Mouse (Mus musculus): ENCODE data around the gene Stk32b. TPM values are rescaled to one million over a fixed set of nuclear protein-coding genes. Genes with fewer than 3 reads are reported as not detected.

Stk32b gene
- polyA plus RNA-seq, 1 experiment from 2014 or later, result 4.5 TPM

DNA sequence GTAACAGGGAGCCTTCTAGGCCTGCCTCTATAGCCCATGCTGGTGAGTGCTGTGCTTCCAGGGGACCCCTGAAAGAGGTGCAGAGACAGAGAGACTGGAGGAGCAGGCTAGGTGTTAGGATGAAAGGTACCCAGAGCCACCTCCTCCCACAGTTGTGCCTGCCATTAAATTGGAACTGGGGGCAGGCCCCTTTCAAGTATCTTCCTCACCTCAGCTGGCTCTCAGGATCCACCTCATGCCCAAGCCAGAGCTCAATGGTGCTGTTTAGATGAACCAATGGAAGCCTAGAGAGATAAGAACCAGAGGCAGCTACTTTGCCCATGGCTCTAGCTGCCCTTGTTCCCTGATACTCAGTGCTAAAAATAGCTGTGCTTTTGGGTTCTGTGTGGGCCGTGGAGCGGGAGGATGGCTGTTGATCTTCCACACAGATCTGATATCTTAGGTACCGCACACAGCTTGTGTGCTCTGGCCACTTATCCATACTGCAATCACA is 221.9 kb downstream of the Stk32b start:
- no peak for ATAC-seq (ENCODE audit: insufficient number of reproducible peaks, low FRiP score, low TSS enrichment, low read depth)
- Histone ChIP-seq H3K4me3 (no peak overlapping the region), H3K36me3 (no peaks in the 10 kb centered on the region), H3K4me2 (no peak overlapping the region), H3K4me1 (no peaks in the 10 kb centered on the region), H3K27me3 (no peaks in the 10 kb centered on the region), H3K27ac (no peak overlapping the region), H3K9ac (no peak overlapping the region), H3K9me3 (no peaks in the 10 kb centered on the region)
- 97% methylated on average over 3 of the region's 3 CpGs for WGBS

- Histone ChIP-seq H3K4me1 (no peaks in the 10 kb centered on the region), H3K4me2 (no peak overlapping the region), H3K9ac (no peak overlapping the region), H3K36me3 (0 out of 2 replicates have a peak, but pooled peaks cover 6% of the 10 kb centered on the region), H3K27me3 (no peaks in the 10 kb centered on the region), H3K27ac (no peak overlapping the region), H3K9me3 (no peaks in the 10 kb centered on the region), H3K4me3 (no peak overlapping the region)
- ATAC-seq (ENCODE audit: insufficient number of reproducible peaks, low FRiP score, low TSS enrichment, low read depth), result no peak
- 63% methylated on average over 3 of the region's 3 CpGs for WGBS
Observed at GRCm38 (mm10) chr5:37472025-37472608, 244.9 kb downstream of the Stk32b start.

GRCm38 (mm10) chr5:37471584-37471983 is 245.4 kb downstream of the Stk32b start:
- Histone ChIP-seq H3K4me3 (no peak overlapping the region), H3K36me3 (0 out of 2 replicates have a peak, but pooled peaks cover 6% of the 10 kb centered on the region), H3K27ac (no peak overlapping the region), H3K4me1 (no peaks in the 10 kb centered on the region), H3K9ac (no peak overlapping the region), H3K9me3 (no peaks in the 10 kb centered on the region), H3K27me3 (no peaks in the 10 kb centered on the region), H3K4me2 (no peak overlapping the region)
- WGBS, result 72% methylated on average over 4 of the region's 4 CpGs
- ATAC-seq (ENCODE audit: insufficient number of reproducible peaks, low FRiP score, low TSS enrichment, low read depth), result no peak

DNA sequence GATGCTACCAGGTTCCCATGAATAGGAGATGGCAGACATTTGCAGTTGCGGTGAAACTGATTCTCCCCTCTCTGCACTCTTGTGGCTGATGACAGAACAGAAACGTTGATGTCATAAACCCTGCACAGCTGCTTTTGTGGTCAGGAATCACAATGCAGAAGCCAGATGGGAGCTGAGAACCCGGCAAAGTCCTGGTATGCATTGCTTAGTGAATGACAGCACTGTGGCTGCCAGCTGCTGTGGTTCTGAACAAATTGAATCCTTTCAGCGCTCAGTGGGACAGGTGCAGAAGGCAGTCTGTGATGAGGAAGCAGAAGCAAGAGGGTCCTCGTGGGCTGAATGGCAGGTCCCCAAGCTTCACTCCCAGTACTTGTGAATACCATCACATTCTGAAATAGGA is 247.9 kb downstream of the Stk32b start:
- Histone ChIP-seq H3K9me3 (no peaks in the 10 kb centered on the region), H3K9ac (no peak overlapping the region), H3K27me3 (no peaks in the 10 kb centered on the region), H3K4me1 (no peaks in the 10 kb centered on the region), H3K36me3 (0 out of 2 replicates have a peak, but pooled peaks cover 6% of the 10 kb centered on the region), H3K27ac (no peak overlapping the region), H3K4me3 (no peak overlapping the region), H3K4me2 (no peak overlapping the region)
- 54% methylated on average over 5 of the region's 5 CpGs for WGBS
- no peak for ATAC-seq (ENCODE audit: insufficient number of reproducible peaks, low FRiP score, low TSS enrichment, low read depth)

DNA sequence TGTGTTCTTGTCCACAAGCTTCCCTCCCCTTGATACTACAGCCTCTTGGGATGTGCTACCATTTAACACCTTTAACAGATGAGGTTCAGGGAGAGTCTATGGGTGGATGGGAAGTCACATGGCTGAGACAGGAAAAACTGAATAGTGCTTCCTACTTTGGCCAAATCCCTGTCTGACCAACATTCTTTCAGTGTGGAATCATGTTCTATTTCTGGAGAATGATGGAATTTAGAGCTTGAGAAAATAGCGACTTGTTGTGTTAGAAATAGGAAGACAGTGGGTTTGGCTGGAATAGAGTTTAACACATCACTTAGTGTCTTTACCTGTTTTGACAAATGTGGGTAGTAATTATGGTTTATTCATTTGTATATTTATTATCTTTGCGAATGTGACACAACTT is 249.3 kb downstream of the Stk32b start:
- Histone ChIP-seq H3K9ac (no peak overlapping the region), H3K9me3 (no peaks in the 10 kb centered on the region), H3K36me3 (0 out of 2 replicates have a peak, but pooled peaks cover 6% of the 10 kb centered on the region), H3K4me2 (no peak overlapping the region), H3K4me3 (no peak overlapping the region), H3K27me3 (no peaks in the 10 kb centered on the region), H3K4me1 (no peaks in the 10 kb centered on the region), H3K27ac (no peak overlapping the region)
- no peak for ATAC-seq (ENCODE audit: insufficient number of reproducible peaks, low FRiP score, low TSS enrichment, low read depth)
- WGBS, result 80% methylated on average over 2 of the region's 2 CpGs

GRCm38 (mm10) chr5:37465461-37465860 is 251.5 kb downstream of the Stk32b start:
- WGBS, result 84% methylated on average over 10 of the region's 10 CpGs
- H3K4me3 ChIP-seq, result no peak overlapping the region
- ATAC-seq (ENCODE audit: insufficient number of reproducible peaks, low FRiP score, low TSS enrichment, low read depth), result no peak

GRCm38 (mm10) chr5:37458236-37458635 is 258.7 kb downstream of the Stk32b start:
- peaks cover 2% of the 10 kb centered on the region for H3K36me3 ChIP-seq
- no peak overlapping the region for H3K27ac ChIP-seq
- no peaks in the 10 kb centered on the region for H3K4me1 ChIP-seq
- H3K9ac ChIP-seq, result no peak overlapping the region
- H3K9me3 ChIP-seq, result no peaks in the 10 kb centered on the region
- no peak overlapping the region for H3K4me3 ChIP-seq
- 70% methylated on average over 2 of the region's 2 CpGs for WGBS
- H3K27me3 ChIP-seq, result no peaks in the 10 kb centered on the region
- no peak overlapping the region for H3K4me2 ChIP-seq
- no peak for ATAC-seq (ENCODE audit: insufficient number of reproducible peaks, low FRiP score, low TSS enrichment, low read depth)

More at GRCm38 (mm10) chr5:37465461-37465860, 251.5 kb downstream of the Stk32b start:
- Histone ChIP-seq H3K9me3 (no peaks in the 10 kb centered on the region), H3K4me1 (no peaks in the 10 kb centered on the region), H3K27ac (no peak overlapping the region), H3K9ac (no peak overlapping the region), H3K4me2 (no peak overlapping the region), H3K27me3 (no peaks in the 10 kb centered on the region), H3K36me3 (no peaks in the 10 kb centered on the region)

DNA sequence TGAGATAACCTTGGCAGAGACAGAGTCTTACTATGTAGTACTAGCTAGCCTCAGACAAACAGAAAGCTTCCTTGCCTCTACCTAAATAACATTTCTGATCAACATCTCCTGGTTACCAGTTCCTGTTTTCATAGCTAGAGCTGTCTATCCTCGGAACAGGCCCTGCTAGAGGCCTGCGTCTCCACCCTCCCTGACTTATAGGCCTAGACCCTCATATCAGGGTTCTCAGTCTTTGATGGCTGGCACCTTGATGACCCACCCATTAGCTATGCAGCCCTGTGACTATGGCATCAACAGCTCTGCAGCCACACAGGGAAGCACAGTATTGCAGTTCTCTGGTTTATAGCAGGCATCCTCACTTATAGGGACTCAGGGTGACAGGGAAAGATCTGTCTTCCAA is 259.1 kb downstream of the Stk32b start:
- no peak overlapping the region for H3K4me3 ChIP-seq
- WGBS, result 92% methylated on average over 2 of the region's 2 CpGs
- no peaks in the 10 kb centered on the region for H3K27me3 ChIP-seq
- no peaks in the 10 kb centered on the region for H3K9me3 ChIP-seq
- H3K9ac ChIP-seq, result no peak overlapping the region
- H3K4me1 ChIP-seq, result no peaks in the 10 kb centered on the region
- peaks cover 2% of the 10 kb centered on the region for H3K36me3 ChIP-seq
- no peak overlapping the region for H3K4me2 ChIP-seq
- no peak overlapping the region for H3K27ac ChIP-seq
- no peak for ATAC-seq (ENCODE audit: insufficient number of reproducible peaks, low FRiP score, low TSS enrichment, low read depth)

DNA sequence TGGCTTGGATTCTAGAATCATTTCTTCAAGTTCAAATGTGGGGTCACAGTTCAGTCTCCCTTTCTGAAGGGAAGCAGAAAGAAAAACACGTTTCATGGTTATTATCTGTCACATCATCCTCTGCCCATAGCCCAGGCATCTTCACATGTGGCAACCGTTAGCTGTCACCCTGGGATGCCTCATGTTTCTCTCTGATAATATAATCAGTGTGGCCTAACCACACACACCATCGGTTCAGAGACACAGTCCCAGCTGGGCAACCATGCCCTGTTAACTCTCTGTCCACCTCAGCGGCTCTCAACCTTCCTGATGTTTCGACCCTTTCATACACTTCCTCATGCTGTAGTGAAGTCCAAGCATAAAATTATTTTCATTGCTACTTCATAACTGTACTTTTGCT is 259.8 kb downstream of the Stk32b start:
- Histone ChIP-seq H3K27me3 (no peaks in the 10 kb centered on the region), H3K27ac (no peak overlapping the region), H3K9ac (no peak overlapping the region), H3K4me1 (no peaks in the 10 kb centered on the region), H3K9me3 (no peaks in the 10 kb centered on the region), H3K36me3 (peaks cover 2% of the 10 kb centered on the region), H3K4me3 (no peak overlapping the region), H3K4me2 (no peak overlapping the region)
- 73% methylated on average over 5 of the region's 5 CpGs for WGBS
- no peak for ATAC-seq (ENCODE audit: insufficient number of reproducible peaks, low FRiP score, low TSS enrichment, low read depth)

GRCm38 (mm10) chr5:37456590-37456989 is 260.4 kb downstream of the Stk32b start:
- Histone ChIP-seq H3K27ac (no peak overlapping the region), H3K4me3 (no peak overlapping the region), H3K9me3 (no peaks in the 10 kb centered on the region), H3K4me2 (no peak overlapping the region), H3K27me3 (no peaks in the 10 kb centered on the region), H3K36me3 (peaks cover 2% of the 10 kb centered on the region), H3K4me1 (no peaks in the 10 kb centered on the region), H3K9ac (no peak overlapping the region)
- 70% methylated on average over 2 of the region's 2 CpGs for WGBS
- no peak for ATAC-seq (ENCODE audit: insufficient number of reproducible peaks, low FRiP score, low TSS enrichment, low read depth)

DNA sequence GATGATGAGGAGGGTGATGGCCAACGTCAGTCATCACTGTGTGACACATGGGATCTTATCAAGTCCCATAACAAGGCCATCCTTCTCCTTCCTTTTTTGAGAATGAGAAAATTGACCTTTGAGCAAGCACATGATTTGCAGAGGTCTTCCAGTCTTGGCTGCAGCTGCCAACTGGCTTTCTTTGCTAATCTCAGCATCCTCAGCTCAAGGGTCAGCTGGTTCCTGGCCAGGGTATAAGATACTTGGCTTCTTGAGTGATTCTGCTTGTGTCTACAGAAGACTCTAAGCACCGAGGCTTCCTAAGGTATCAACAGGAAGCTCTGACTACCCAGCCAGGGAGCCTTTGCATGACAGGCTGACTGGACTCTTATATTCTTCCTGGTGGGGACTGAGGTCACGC is 269.4 kb downstream of the Stk32b start:
- H3K27ac ChIP-seq, result no peak overlapping the region
- H3K36me3 ChIP-seq, result no peaks in the 10 kb centered on the region
- no peaks in the 10 kb centered on the region for H3K27me3 ChIP-seq
- no peaks in the 10 kb centered on the region for H3K9me3 ChIP-seq
- ATAC-seq (ENCODE audit: insufficient number of reproducible peaks, low FRiP score, low TSS enrichment, low read depth), result no peak
- H3K4me3 ChIP-seq, result no peak overlapping the region
- H3K4me1 ChIP-seq, result no peaks in the 10 kb centered on the region
- WGBS, result 79% methylated on average over 3 of the region's 3 CpGs
- no peak overlapping the region for H3K4me2 ChIP-seq
- no peak overlapping the region for H3K9ac ChIP-seq

DNA sequence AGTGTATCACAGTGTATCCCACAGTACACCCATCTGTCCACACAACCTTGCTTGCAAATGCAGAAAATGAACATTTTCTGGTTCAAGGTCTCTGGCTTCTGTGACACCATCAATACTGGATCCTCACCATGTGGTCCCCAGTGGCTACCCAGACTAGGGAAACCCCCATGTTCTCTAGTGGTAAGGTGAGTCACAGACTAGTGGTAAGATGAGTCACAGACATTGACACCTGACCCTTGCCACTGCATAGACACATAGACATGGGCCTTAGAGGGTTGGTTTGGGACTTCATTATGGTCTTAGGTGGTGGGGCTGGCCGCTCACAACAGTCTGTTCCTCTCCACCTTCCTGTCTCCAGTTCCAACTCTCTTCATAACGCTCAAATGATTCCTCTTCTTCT is 274.2 kb downstream of the Stk32b start:
- Histone ChIP-seq H3K27ac (no peak overlapping the region), H3K27me3 (no peaks in the 10 kb centered on the region), H3K4me3 (no peak overlapping the region), H3K9ac (no peak overlapping the region), H3K4me2 (no peak overlapping the region), H3K36me3 (no peaks in the 10 kb centered on the region), H3K9me3 (no peaks in the 10 kb centered on the region), H3K4me1 (no peaks in the 10 kb centered on the region)
- ATAC-seq (ENCODE audit: insufficient number of reproducible peaks, low FRiP score, low TSS enrichment, low read depth), result no peak
- 72% methylated on average over 2 of the region's 2 CpGs for WGBS

GRCm38 (mm10) chr5:37435417-37435816 is 281.6 kb downstream of the Stk32b start:
- H3K4me2 ChIP-seq, result no peak overlapping the region
- no peak for ATAC-seq (ENCODE audit: insufficient number of reproducible peaks, low FRiP score, low TSS enrichment, low read depth)
- no peak overlapping the region for H3K9ac ChIP-seq
- 72% methylated on average over 3 of the region's 3 CpGs for WGBS
- H3K4me1 ChIP-seq, result no peaks in the 10 kb centered on the region
- no peaks in the 10 kb centered on the region for H3K9me3 ChIP-seq
- no peaks in the 10 kb centered on the region for H3K27me3 ChIP-seq
- H3K27ac ChIP-seq, result no peak overlapping the region
- no peak overlapping the region for H3K4me3 ChIP-seq
- no peaks in the 10 kb centered on the region for H3K36me3 ChIP-seq
